8 mouse cellular contexts compared by ENCODE assay signal in the genomic region with DNA sequence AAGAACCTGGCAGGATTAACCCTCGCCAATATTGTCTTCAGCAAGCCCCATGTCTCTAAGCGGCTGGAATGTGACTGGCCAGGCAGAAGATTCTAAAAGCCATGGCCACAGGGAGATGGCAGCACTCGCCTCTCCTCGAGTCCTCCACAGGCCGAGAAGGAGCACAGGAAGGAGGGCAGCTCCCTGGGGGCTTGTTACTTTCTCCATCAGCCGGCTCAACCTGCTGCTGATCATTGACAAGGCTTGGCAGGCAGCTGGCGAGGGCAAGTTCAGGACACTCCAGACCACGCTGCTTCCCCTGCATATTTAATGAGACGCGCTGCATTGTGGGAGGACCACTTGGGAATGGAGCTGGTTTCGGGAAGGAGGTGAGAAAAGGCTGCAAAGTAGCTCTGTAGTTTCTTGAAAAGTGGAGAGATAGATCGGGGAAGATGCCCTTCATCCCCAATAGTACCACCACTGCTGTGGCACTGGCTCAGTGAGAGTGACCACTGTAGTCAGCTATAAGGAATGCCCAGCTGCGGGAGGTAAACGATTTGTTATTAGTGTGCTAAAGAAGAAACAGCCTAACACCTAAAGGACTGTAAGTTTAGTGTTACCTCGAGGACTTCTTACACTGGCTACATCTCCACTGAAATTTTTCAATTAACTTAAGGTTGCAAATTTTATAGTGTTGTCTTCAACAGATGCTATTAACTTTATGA.
A peak's percentile ranks its signal among the peaks of the same experiment; 100 is the strongest.
DNase-seq lines count a peak whose midpoint lies in the region; ATAC-seq lines count a peak whose summit lies in the region.

No protein-coding gene starts in this region.

- peak overlapping the region; percentile 29; the same call in 1 of the 2 replicates for H3K9ac ChIP-seq in intestine, embryonic 14.5 days (ENCODE audit: low read length)
- no peak overlapping the region for H3K9ac ChIP-seq in stomach, embryonic 14.5 days (replicated peaks; ENCODE audit: low read depth, low read length)

- intact Hi-C loops in gastrocnemius, postnatal 36 days (cut with DNase I), result loop anchor here (5.0 kb wide), 2 partner anchors 91 to 301 kb away; no protein-coding TSS in a partner anchor
- intact Hi-C loops in left cerebral cortex, postnatal 14 days (cut with DNase I), result no loop called here

- 10% methylated on average over 15 of the region's 15 CpGs for WGBS in intestine, embryonic 14.5 days
- 10% methylated on average over 15 of the region's 15 CpGs for WGBS in stomach, embryonic 14.5 days

- H3K9me3 ChIP-seq in intestine, embryonic 14.5 days (ENCODE audit: control insufficient read depth, low read length), result no peaks in the 10 kb centered on the region
- no peaks in the 10 kb centered on the region for H3K9me3 ChIP-seq in stomach, embryonic 14.5 days (ENCODE audit: control insufficient read depth, low read depth, low read length)

- peak overlapping the region; percentile 38; the same call in 1 of the 2 replicates for H3K27ac ChIP-seq in intestine, embryonic 14.5 days (ENCODE audit: low read depth)
- H3K27ac ChIP-seq in stomach, embryonic 14.5 days (ENCODE audit: low read length), result no peak overlapping the region

- peak; percentile 38 for DNase-seq in adrenal gland, postnatal 25 days
- DNase-seq in embryo, embryonic 11 days, result peak; percentile 87
- peak; percentile 31 to 34 for DNase-seq in gastrocnemius, postnatal 36 days
- DNase-seq in intestine, embryonic 14.5 days (ENCODE audit: low spot score), result peak; percentile 67
- peak; percentile 47 to 53 for DNase-seq in left cerebral cortex, postnatal 14 days (ENCODE audit: low spot score in 2 of 2)
- peak; percentile 83 for DNase-seq in mesoderm, embryonic 11.5 days (ENCODE audit: low read depth, low spot score)
- DNase-seq in thymus, postnatal 4 days, result no peak

- H3K27me3 ChIP-seq in intestine, embryonic 14.5 days (replicated peaks; ENCODE audit: control insufficient read depth, insufficient read depth, low read length), result no peaks in the 10 kb centered on the region
- H3K27me3 ChIP-seq in stomach, embryonic 14.5 days (ENCODE audit: control insufficient read depth, insufficient read depth, low read length), result no peaks in the 10 kb centered on the region

- ATAC-seq in intestine, embryonic 14.5 days (replicated peaks; ENCODE audit: low FRiP score, low TSS enrichment, low read depth), result 0 out of 2 replicates have a peak, but pooled peaks have one; percentile 47
- ATAC-seq in stomach, embryonic 14.5 days (ENCODE audit: insufficient number of reproducible peaks, insufficient read depth, low FRiP score, low read depth), result peak; percentile 23; the same call in 1 of the 2 replicates

- peaks cover 26% of the 10 kb centered on the region for H3K4me1 ChIP-seq in intestine, embryonic 14.5 days (replicated peaks; ENCODE audit: control insufficient read depth, insufficient read depth, low read length)
- peaks cover 13% of the 10 kb centered on the region; the same call in 1 of the 2 replicates for H3K4me1 ChIP-seq in stomach, embryonic 14.5 days (ENCODE audit: control insufficient read depth, insufficient read depth, low read length)

- peak overlapping the region; percentile 57 for H3K4me2 ChIP-seq in intestine, embryonic 14.5 days (ENCODE audit: low read length)
- peak overlapping the region; percentile 47 for H3K4me2 ChIP-seq in stomach, embryonic 14.5 days (replicated peaks; ENCODE audit: low read depth, low read length)

- H3K4me3 ChIP-seq in intestine, embryonic 14.5 days (ENCODE audit: low read depth, low read length), result peak overlapping the region; percentile 24
- H3K4me3 ChIP-seq in stomach, embryonic 14.5 days (ENCODE audit: low read depth, low read length), result 0 out of 2 replicates have a peak overlapping the region, but pooled peaks have one; percentile 15

- no peaks in the 10 kb centered on the region for H3K36me3 ChIP-seq in intestine, embryonic 14.5 days (ENCODE audit: control insufficient read depth, insufficient read depth, low read length)
- no peaks in the 10 kb centered on the region for H3K36me3 ChIP-seq in stomach, embryonic 14.5 days (ENCODE audit: control insufficient read depth, insufficient read depth, low read length)
